Mouse (Mus musculus): ENCODE results near the gene Fyn. TPM values are rescaled to one million over a fixed set of nuclear protein-coding genes. Genes with fewer than 3 reads are reported as not detected.

Fyn gene
- total and polyA plus RNA-seq, 3 experiments = 89.7 to 127 (median 101) TPM

GRCm38 (mm10) chr10:39536258-39536657 lies 167.6 kb downstream of the Fyn start:
- no peaks in the 10 kb centered on the region for H3K27me3 ChIP-seq (ENCODE audit: insufficient read depth, low read length)
- H3K4me3 ChIP-seq (ENCODE audit: low read depth, low read length) = no peak overlapping the region
- no peak for TF ChIP-seq TAL1 (conservative IDR thresholded peaks at IDR 0.05; ENCODE audit: low read depth, low read length)
- no peak for TF ChIP-seq CTCF (IDR thresholded peaks at IDR 0.05; ENCODE audit: low read depth, low read length)
- TF ChIP-seq POLR2AphosphoS5 (IDR thresholded peaks at IDR 0.05; ENCODE audit: insufficient replicate concordance, low read depth, low read length) = no peak
- TF ChIP-seq GATA2 (IDR thresholded peaks at IDR 0.05; ENCODE audit: borderline replicate concordance, low read depth, low read length) = no peak
- no peak for TF ChIP-seq GATA1 (IDR thresholded peaks at IDR 0.05; ENCODE audit: borderline replicate concordance, low read length)
- H3K36me3 ChIP-seq (replicated peaks) = peaks cover 89% of the 10 kb centered on the region
- DNase-seq (ENCODE audit: low spot score) (no peak), ATAC-seq (ENCODE audit: extremely low read depth, insufficient number of reproducible peaks, low FRiP score, poor library complexity, severe bottlenecking) (no peak)
- H3K9me3 ChIP-seq (replicated peaks) = no peaks in the 10 kb centered on the region
- no peaks in the 10 kb centered on the region for H3K4me1 ChIP-seq (ENCODE audit: insufficient read depth, low read depth, low read length)

- H3K9me3 ChIP-seq (replicated peaks) = no peaks in the 10 kb centered on the region
- DNase-seq (ENCODE audit: low spot score) (no peak), ATAC-seq (ENCODE audit: extremely low read depth, insufficient number of reproducible peaks, low FRiP score, poor library complexity, severe bottlenecking) (no peak)
- H3K4me3 ChIP-seq (ENCODE audit: low read depth, low read length) = no peak overlapping the region
- TF ChIP-seq GATA2 (IDR thresholded peaks at IDR 0.05; ENCODE audit: borderline replicate concordance, low read depth, low read length) (no peak), TAL1 (conservative IDR thresholded peaks at IDR 0.05; ENCODE audit: low read depth, low read length) (no peak), GATA1 (IDR thresholded peaks at IDR 0.05; ENCODE audit: borderline replicate concordance, low read length) (no peak)
- peaks cover 93% of the 10 kb centered on the region for H3K36me3 ChIP-seq (replicated peaks)
- H3K4me1 ChIP-seq (ENCODE audit: insufficient read depth, low read depth, low read length) = no peaks in the 10 kb centered on the region
- no peaks in the 10 kb centered on the region for H3K27me3 ChIP-seq (ENCODE audit: insufficient read depth, low read length)
Measured at GRCm38 (mm10) chr10:39540012-39540647, 171.5 kb downstream of the Fyn start.

- Histone ChIP-seq H3K27me3 (ENCODE audit: insufficient read depth, low read length) (no peaks in the 10 kb centered on the region), H3K9me3 (replicated peaks) (no peaks in the 10 kb centered on the region), H3K4me1 (ENCODE audit: insufficient read depth, low read depth, low read length) (no peaks in the 10 kb centered on the region), H3K4me3 (ENCODE audit: low read depth, low read length) (no peak overlapping the region), H3K36me3 (replicated peaks) (peaks cover 93% of the 10 kb centered on the region)
- no peak for TF ChIP-seq CTCF (IDR thresholded peaks at IDR 0.05; ENCODE audit: low read depth, low read length)
- TF ChIP-seq POLR2AphosphoS5 (IDR thresholded peaks at IDR 0.05; ENCODE audit: insufficient replicate concordance, low read depth, low read length) = no peak
- no peak for TF ChIP-seq GATA1 (IDR thresholded peaks at IDR 0.05; ENCODE audit: borderline replicate concordance, low read length)
- TF ChIP-seq TAL1 (conservative IDR thresholded peaks at IDR 0.05; ENCODE audit: low read depth, low read length) = no peak
- TF ChIP-seq GATA2 (IDR thresholded peaks at IDR 0.05; ENCODE audit: borderline replicate concordance, low read depth, low read length) = no peak
- DNase-seq (ENCODE audit: low spot score) = no peak
- ATAC-seq (ENCODE audit: extremely low read depth, insufficient number of reproducible peaks, low FRiP score, poor library complexity, severe bottlenecking) = no peak
Measured at GRCm38 (mm10) chr10:39540995-39541394, 172.3 kb downstream of the Fyn start.

GRCm38 (mm10) chr10:39541451-39541874 lies 172.8 kb downstream of the Fyn start:
- H3K27me3 ChIP-seq (ENCODE audit: insufficient read depth, low read length) = no peaks in the 10 kb centered on the region
- TF ChIP-seq POLR2AphosphoS5 (IDR thresholded peaks at IDR 0.05; ENCODE audit: insufficient replicate concordance, low read depth, low read length) (no peak), TAL1 (conservative IDR thresholded peaks at IDR 0.05; ENCODE audit: low read depth, low read length) (no peak), GATA2 (IDR thresholded peaks at IDR 0.05; ENCODE audit: borderline replicate concordance, low read depth, low read length) (no peak), CTCF (IDR thresholded peaks at IDR 0.05; ENCODE audit: low read depth, low read length) (no peak), GATA1 (IDR thresholded peaks at IDR 0.05; ENCODE audit: borderline replicate concordance, low read length) (no peak)
- H3K4me3 ChIP-seq (ENCODE audit: low read depth, low read length) = no peak overlapping the region
- H3K36me3 ChIP-seq (replicated peaks) = peaks cover 89% of the 10 kb centered on the region
- no peaks in the 10 kb centered on the region for H3K9me3 ChIP-seq (replicated peaks)
- DNase-seq (ENCODE audit: low spot score) (no peak), ATAC-seq (ENCODE audit: extremely low read depth, insufficient number of reproducible peaks, low FRiP score, poor library complexity, severe bottlenecking) (no peak)
- H3K4me1 ChIP-seq (ENCODE audit: insufficient read depth, low read depth, low read length) = no peaks in the 10 kb centered on the region

GRCm38 (mm10) chr10:39541951-39542521 lies 173.4 kb downstream of the Fyn start:
- peaks cover 89% of the 10 kb centered on the region for H3K36me3 ChIP-seq (replicated peaks)
- H3K9me3 ChIP-seq (replicated peaks) = no peaks in the 10 kb centered on the region
- ATAC-seq (ENCODE audit: extremely low read depth, insufficient number of reproducible peaks, low FRiP score, poor library complexity, severe bottlenecking) (no peak), DNase-seq (ENCODE audit: low spot score) (no peak)
- H3K4me3 ChIP-seq (ENCODE audit: low read depth, low read length) = no peak overlapping the region
- H3K27me3 ChIP-seq (ENCODE audit: insufficient read depth, low read length) = no peaks in the 10 kb centered on the region
- TF ChIP-seq CTCF (IDR thresholded peaks at IDR 0.05; ENCODE audit: low read depth, low read length) = no peak
- no peak for TF ChIP-seq POLR2AphosphoS5 (IDR thresholded peaks at IDR 0.05; ENCODE audit: insufficient replicate concordance, low read depth, low read length)
- TF ChIP-seq GATA2 (IDR thresholded peaks at IDR 0.05; ENCODE audit: borderline replicate concordance, low read depth, low read length) = no peak
- no peak for TF ChIP-seq GATA1 (IDR thresholded peaks at IDR 0.05; ENCODE audit: borderline replicate concordance, low read length)
- no peak for TF ChIP-seq TAL1 (conservative IDR thresholded peaks at IDR 0.05; ENCODE audit: low read depth, low read length)
- no peaks in the 10 kb centered on the region for H3K4me1 ChIP-seq (ENCODE audit: insufficient read depth, low read depth, low read length)

- ATAC-seq (ENCODE audit: extremely low read depth, insufficient number of reproducible peaks, low FRiP score, poor library complexity, severe bottlenecking) = no peak
Measured at GRCm38 (mm10) chr10:39542535-39543257, 174.0 kb downstream of the Fyn start.

More at GRCm38 (mm10) chr10:39542535-39543257, 174.0 kb downstream of the Fyn start:
- Histone ChIP-seq H3K36me3 (replicated peaks) (peaks cover 89% of the 10 kb centered on the region), H3K9me3 (replicated peaks) (no peaks in the 10 kb centered on the region), H3K27me3 (ENCODE audit: insufficient read depth, low read length) (no peaks in the 10 kb centered on the region), H3K4me3 (ENCODE audit: low read depth, low read length) (no peak overlapping the region), H3K4me1 (ENCODE audit: insufficient read depth, low read depth, low read length) (no peaks in the 10 kb centered on the region)
- TF ChIP-seq CTCF (IDR thresholded peaks at IDR 0.05; ENCODE audit: low read depth, low read length) (no peak), TAL1 (conservative IDR thresholded peaks at IDR 0.05; ENCODE audit: low read depth, low read length) (no peak), GATA2 (IDR thresholded peaks at IDR 0.05; ENCODE audit: borderline replicate concordance, low read depth, low read length) (no peak)
- DNase-seq (ENCODE audit: low spot score) = no peak
